8 mouse cellular contexts compared by ENCODE assay signal in genomic region chr9:57158506-57158905, GRCm38 (mm10). TPM values are rescaled to one million over a fixed set of nuclear protein-coding genes. Genes with fewer than 3 reads are reported as not detected.
DNase-seq lines count a peak whose midpoint lies in the region; ATAC-seq and TF ChIP-seq lines count a peak whose summit lies in the region.

No protein-coding gene starts in this region.

- ATAC-seq in hindbrain, embryonic 13.5 days (ENCODE audit: low FRiP score): peak; percentile 57
- peak; percentile 35 for ATAC-seq in midbrain, embryonic 13.5 days

- H3K27ac ChIP-seq in kidney, adult 2 months (ENCODE audit: insufficient read depth, low read depth, low read length): no peak overlapping the region
- no peak overlapping the region for H3K27ac ChIP-seq in brown adipose tissue, adult 24 weeks (replicated peaks; ENCODE audit: low read depth, low read length)
- peak overlapping the region; percentile 58; the same call in 1 of the 2 replicates for H3K27ac ChIP-seq in hindbrain, embryonic 13.5 days
- peak overlapping the region; percentile 44; the same call in 1 of the 2 replicates for H3K27ac ChIP-seq in midbrain, embryonic 13.5 days

- H3K9me3 ChIP-seq in hindbrain, embryonic 13.5 days: no peaks in the 10 kb centered on the region
- no peaks in the 10 kb centered on the region for H3K9me3 ChIP-seq in midbrain, embryonic 13.5 days

- TF ChIP-seq CTCF in kidney, adult 2 months (conservative IDR thresholded peaks at IDR 0.05; ENCODE audit: insufficient read depth, insufficient read length, low read depth, low read length): no peak

- H3K36me3 ChIP-seq in kidney, adult 2 months (ENCODE audit: control insufficient read depth, insufficient read depth, low read length): no peaks in the 10 kb centered on the region
- H3K36me3 ChIP-seq in hindbrain, embryonic 13.5 days: peaks cover 19% of the 10 kb centered on the region
- H3K36me3 ChIP-seq in midbrain, embryonic 13.5 days: peaks cover 23% of the 10 kb centered on the region

- peak overlapping the region; percentile 77 for H3K4me3 ChIP-seq in kidney, adult 2 months (ENCODE audit: insufficient read depth, low read depth, low read length)
- peak overlapping the region; percentile 76 for H3K4me3 ChIP-seq in brown adipose tissue, adult 24 weeks (ENCODE audit: insufficient read depth, low read depth, low read length)
- H3K4me3 ChIP-seq in hindbrain, embryonic 13.5 days: peak overlapping the region; percentile 85
- H3K4me3 ChIP-seq in midbrain, embryonic 13.5 days (replicated peaks): peak overlapping the region; percentile 89

- peaks cover 3% of the 10 kb centered on the region; the same call in 1 of the 2 replicates for H3K4me1 ChIP-seq in kidney, adult 2 months (ENCODE audit: control insufficient read depth, insufficient read depth, low read length)
- H3K4me1 ChIP-seq in brown adipose tissue, adult 24 weeks (ENCODE audit: control insufficient read depth, insufficient read depth, insufficient read length, low read length): peaks cover 9% of the 10 kb centered on the region; the same call in 1 of the 2 replicates
- H3K4me1 ChIP-seq in hindbrain, embryonic 13.5 days (replicated peaks): peaks cover 22% of the 10 kb centered on the region
- peaks cover 27% of the 10 kb centered on the region for H3K4me1 ChIP-seq in midbrain, embryonic 13.5 days (replicated peaks)

- H3K4me2 ChIP-seq in hindbrain, embryonic 13.5 days: peak overlapping the region; percentile 94
- H3K4me2 ChIP-seq in midbrain, embryonic 13.5 days (replicated peaks): peak overlapping the region; percentile 93

- H3K27me3 ChIP-seq in kidney, adult 2 months (replicated peaks; ENCODE audit: control insufficient read depth, insufficient read depth, low read length): no peaks in the 10 kb centered on the region
- H3K27me3 ChIP-seq in hindbrain, embryonic 13.5 days: peaks cover 18% of the 10 kb centered on the region
- 0 out of 2 replicates have a peak, but pooled peaks cover 5% of the 10 kb centered on the region for H3K27me3 ChIP-seq in midbrain, embryonic 13.5 days

- no peak for DNase-seq in kidney, adult 2 months
- no peak for DNase-seq in kidney, postnatal 36 days
- DNase-seq in urinary bladder, postnatal 14 days (ENCODE audit: low spot score): no peak
- DNase-seq in adrenal gland, postnatal 10 days: no peak
- DNase-seq in right cerebral cortex, adult 2 months (ENCODE audit: low spot score in 2 of 2): no peak

- WGBS in kidney, adult 2 months: 37% methylated on average over 11 of the region's 11 CpGs
- WGBS in hindbrain, embryonic 13.5 days: 37% methylated on average over 11 of the region's 11 CpGs
- WGBS in midbrain, embryonic 13.5 days: 38% methylated on average over 11 of the region's 11 CpGs

- no peak for TF ChIP-seq POLR2A in kidney, adult 2 months (IDR thresholded peaks at IDR 0.05; ENCODE audit: low read depth, low read length)

- peak overlapping the region; percentile 86 for H3K9ac ChIP-seq in hindbrain, embryonic 13.5 days
- H3K9ac ChIP-seq in midbrain, embryonic 13.5 days (replicated peaks): peak overlapping the region; percentile 86

RNA-seq across cellular contexts. Expression of gene Commd4, which starts 0.4 kb away (rescaled TPM):
- 133 and 159 TPM in 2 replicates for polyA plus RNA-seq in kidney, adult 2 months (2012; rRNA removed)
- 65.1 and 89.8 TPM in 2 replicates for polyA plus RNA-seq in brown adipose tissue, adult 24 weeks (2012; ENCODE audit: insufficient read depth, insufficient read length, missing spikeins)
- polyA plus RNA-seq in hindbrain, embryonic 13.5 days (2015; fragmentation: Nextera tagmentation; extraction: Ambion mirVana): 163 and 171 TPM in 2 replicates
- polyA plus RNA-seq in midbrain, embryonic 13.5 days (2015; fragmentation: Nextera tagmentation; extraction: Ambion mirVana): 169 and 177 TPM in 2 replicates
- total RNA-seq in adrenal gland, postnatal 10 days (2021): 10 to 100 TPM; 48.8 to 57.6 TPM

RNA-seq across cellular contexts. Expression of gene Neil1, which starts 10.4 kb away (rescaled TPM):
- polyA plus RNA-seq in kidney, adult 2 months (2012; rRNA removed): 11.3 and 13.3 TPM in 2 replicates
- polyA plus RNA-seq in brown adipose tissue, adult 24 weeks (2012; ENCODE audit: insufficient read depth, insufficient read length, missing spikeins): 9.9 and 10.9 TPM in 2 replicates
- polyA plus RNA-seq in hindbrain, embryonic 13.5 days (2015; fragmentation: Nextera tagmentation; extraction: Ambion mirVana): 9.1 and 11.0 TPM in 2 replicates
- polyA plus RNA-seq in midbrain, embryonic 13.5 days (2015; fragmentation: Nextera tagmentation; extraction: Ambion mirVana): 10.4 TPM in 2 replicates
- total RNA-seq in adrenal gland, postnatal 10 days (2021): 10 to 100 TPM; 11.4 to 13.1 TPM

RNA-seq across cellular contexts. Expression of gene Man2c1, which starts 28.0 kb away (rescaled TPM):
- 177 and 215 TPM in 2 replicates for polyA plus RNA-seq in kidney, adult 2 months (2012; rRNA removed)
- polyA plus RNA-seq in brown adipose tissue, adult 24 weeks (2012; ENCODE audit: insufficient read depth, insufficient read length, missing spikeins): 33.1 and 72.3 TPM in 2 replicates
- polyA plus RNA-seq in hindbrain, embryonic 13.5 days (2015; fragmentation: Nextera tagmentation; extraction: Ambion mirVana): 66.7 and 82.1 TPM in 2 replicates
- 69.3 and 70.0 TPM in 2 replicates for polyA plus RNA-seq in midbrain, embryonic 13.5 days (2015; fragmentation: Nextera tagmentation; extraction: Ambion mirVana)
- total RNA-seq in adrenal gland, postnatal 10 days (2021): 100 to 1,000 TPM in 1 of 2 experiments, 10 to 100 TPM in 1; 84.2 to 121 TPM

Comparison
In these comparisons a context has a peak if more than half of its experiments do, and no peak if none do; other contexts are left out.
1. H3K27ac ChIP-seq: peak in hindbrain, embryonic 13.5 days (single experiment) and midbrain, embryonic 13.5 days (single experiment); none in kidney, adult 2 months (single experiment) and brown adipose tissue, adult 24 weeks (single experiment).
2. Peak in every context shown above with its lines, with median percentiles within 50 percentile points of each other: H3K4me3 ChIP-seq.